Mouse (Mus musculus) brain, adult 2 months (tissue): ENCODE data around the gene Ripor3.
A peak's percentile ranks its signal among the peaks of the same experiment; 100 is the strongest.

Experiments
- DNase-seq: peaks from one replicate; pipeline ENCODE4 v3.0.0; 2011; ENCODE audit warnings: low read depth, low spot score

Ripor3 gene

DNA sequence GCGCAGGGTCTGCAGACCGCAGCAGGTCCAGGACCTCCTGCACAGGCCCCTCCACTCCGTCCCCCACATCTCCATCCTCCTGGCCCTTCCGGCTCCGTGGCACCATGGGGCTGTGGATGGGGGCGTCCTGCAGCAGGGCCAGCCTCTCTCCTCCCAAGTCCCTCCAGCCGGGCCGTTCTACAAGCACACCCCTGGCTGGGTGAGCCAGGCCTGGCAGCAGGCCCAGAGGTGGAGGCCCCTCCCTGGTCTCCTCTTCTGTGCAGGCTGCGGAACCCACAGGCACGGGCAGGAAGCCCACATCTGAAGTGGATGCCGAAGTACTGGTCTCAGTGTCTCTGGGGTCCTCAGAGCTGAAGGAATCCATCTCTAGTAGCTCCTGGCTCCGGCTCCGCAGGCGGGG is 21.1 kb downstream of the Ripor3 start:
- DNase-seq = no peak

DNA sequence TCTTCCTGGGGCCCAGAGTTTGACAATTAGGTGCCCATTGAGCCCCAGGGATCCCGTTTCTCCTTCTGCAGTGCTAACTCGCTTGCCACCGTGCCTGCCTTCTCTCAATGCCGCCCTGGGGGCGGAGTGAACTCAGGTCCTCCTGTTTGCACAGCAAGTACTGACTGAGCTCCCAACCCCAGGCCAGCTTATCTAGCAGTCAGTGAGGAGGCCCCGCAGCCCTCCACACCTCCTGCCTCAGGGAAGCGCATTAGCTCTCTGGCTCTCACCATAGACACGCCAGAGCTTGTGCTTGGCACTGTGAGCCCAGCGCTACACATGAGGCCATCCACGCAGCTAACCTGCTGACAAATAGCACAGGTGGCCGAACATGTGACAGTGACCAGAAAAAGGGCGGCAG is 22.8 kb downstream of the Ripor3 start:
- no peak for DNase-seq

- peak; percentile 40 for DNase-seq
Observed at GRCm38 (mm10) chr2:167986762-167987161, 23.7 kb downstream of the Ripor3 start.

- peak; percentile 37 for DNase-seq
Observed at GRCm38 (mm10) chr2:167984946-167985345, 25.5 kb downstream of the Ripor3 start.

DNA sequence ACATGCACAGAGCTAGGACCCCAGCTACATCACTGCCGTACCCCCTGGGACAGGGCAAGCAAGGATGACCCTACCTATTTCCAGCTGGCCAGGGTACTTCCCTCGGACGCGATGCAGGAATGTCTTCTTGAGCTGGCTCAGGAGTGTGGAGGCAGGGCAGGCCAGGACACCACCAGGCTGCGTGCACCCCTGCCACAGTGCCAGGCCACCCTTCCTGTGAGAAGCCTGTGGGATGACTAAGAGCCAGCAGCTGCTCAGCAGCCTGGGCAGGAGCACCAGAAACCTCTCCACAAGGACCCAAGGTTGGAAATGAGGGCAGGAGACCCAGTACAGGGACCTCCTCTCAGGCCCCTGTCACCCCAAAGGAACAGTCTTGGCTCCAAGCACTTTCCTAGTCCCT is 26.0 kb downstream of the Ripor3 start:
- no peak for DNase-seq

- no peak for DNase-seq
Observed at GRCm38 (mm10) chr2:167982646-167983045, 27.8 kb downstream of the Ripor3 start.

GRCm38 (mm10) chr2:167980391-167980790 is 30.0 kb downstream of the Ripor3 start:
- DNase-seq = no peak

DNA sequence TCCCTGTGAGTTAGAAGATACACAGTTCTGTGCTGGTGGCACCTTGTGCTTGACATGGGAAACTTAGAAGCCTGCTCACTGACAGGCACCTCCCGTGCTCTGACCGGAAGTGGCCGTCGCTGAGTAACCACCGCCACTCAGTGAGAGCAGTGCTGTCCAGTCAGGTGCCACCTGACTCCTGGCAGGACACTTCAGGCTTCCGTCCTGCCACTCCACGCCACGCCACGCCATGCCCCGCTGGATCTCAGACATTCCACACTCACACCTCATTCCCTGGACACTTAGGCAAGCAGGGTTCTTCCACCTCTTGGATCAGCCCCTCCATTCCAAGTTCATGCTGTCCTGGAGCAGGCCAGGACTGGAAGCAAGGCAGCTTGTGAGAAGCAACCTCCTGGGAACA is 32.1 kb downstream of the Ripor3 start:
- no peak for DNase-seq

- no peak for DNase-seq
Observed at GRCm38 (mm10) chr2:167975746-167976145, 34.7 kb downstream of the Ripor3 start.

- DNase-seq = no peak
Observed at GRCm38 (mm10) chr2:167972809-167973208, 37.6 kb downstream of the Ripor3 start.

DNA sequence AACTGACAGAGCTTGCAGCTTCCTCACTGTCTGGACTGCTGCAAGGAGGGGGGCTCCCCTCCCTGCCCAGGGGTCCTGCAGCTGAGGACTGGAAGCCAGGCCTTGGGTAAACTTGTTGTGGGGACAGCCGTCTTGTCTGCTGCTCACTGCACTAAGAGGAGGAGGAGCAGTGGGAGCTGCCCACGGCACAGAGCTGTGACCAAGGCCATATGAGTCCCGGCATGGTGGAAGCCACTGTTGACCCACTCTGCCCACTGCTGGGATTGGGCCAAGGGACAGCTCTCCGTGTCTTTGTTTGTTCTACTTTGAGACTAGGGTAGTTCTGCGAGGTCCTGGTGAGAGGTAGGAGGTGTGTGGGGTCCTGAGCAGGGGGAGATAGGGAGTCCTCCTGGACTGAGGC is 38.3 kb downstream of the Ripor3 start:
- no peak for DNase-seq

DNA sequence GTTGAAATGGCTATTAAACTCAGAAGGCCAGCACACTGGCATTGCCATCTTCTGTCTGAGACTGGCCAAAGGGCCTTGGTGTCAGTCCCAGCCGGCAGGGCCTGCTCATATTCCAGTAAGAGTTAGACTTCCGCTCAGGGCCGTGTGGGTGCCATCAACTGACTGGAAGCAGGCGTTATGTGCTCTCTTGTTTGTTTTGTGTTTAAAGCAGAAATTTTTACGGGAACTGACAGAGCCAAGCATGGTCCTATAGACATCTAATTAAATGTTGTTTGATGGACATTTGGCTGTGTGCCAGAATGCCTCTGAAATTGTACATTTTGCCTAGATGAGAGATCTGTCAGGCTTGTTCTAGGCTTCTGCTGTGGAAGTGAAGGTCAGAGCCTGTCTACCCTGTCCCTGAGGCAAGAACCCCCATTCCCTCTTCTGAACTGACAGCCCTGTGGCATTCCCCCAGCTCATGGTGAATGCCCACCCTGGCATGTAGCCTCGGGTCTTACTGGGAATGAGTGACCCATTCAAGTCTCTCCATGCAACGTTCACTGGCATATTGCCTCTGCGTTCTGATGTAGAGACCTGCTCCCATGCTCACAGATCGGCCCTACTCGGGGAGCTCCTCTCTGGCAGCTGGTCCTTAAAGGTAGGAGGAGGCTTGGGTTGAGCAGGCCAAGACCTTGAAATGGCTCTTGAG is 40.4 kb downstream of the Ripor3 start:
- DNase-seq = no peak

- no peak for DNase-seq
Observed at GRCm38 (mm10) chr2:167968504-167968903, 41.9 kb downstream of the Ripor3 start.

GRCm38 (mm10) chr2:167965911-167966310 is 44.5 kb downstream of the Ripor3 start:
- DNase-seq = peak; percentile 60

GRCm38 (mm10) chr2:167964320-167964719 is 46.1 kb downstream of the Ripor3 start:
- DNase-seq = no peak

DNA sequence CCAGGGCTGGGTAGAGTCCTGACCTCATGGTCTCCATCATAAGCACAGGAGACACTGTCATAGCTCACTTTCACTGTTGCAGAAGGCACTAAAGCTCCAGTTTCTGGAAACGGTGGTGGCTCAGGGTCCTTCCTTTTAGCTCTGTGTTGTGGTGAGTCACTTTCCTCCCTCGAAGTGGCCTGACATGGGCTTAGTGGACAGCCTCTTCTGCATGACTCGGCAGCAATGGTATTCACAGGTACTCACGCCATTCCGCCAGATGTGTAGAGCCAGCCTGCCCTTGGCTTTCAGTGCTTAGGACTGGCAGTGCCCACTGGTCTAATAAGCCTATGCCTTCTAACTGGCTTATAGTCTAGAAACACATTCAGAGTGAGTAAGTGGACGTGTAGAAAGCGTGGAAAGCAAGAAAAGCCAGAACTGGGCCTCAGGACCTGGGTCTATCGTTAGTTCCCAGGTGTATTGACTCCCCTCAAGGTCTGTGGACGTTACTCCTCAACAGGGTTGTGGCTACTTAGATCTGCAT is 46.6 kb downstream of the Ripor3 start:
- no peak for DNase-seq

DNA sequence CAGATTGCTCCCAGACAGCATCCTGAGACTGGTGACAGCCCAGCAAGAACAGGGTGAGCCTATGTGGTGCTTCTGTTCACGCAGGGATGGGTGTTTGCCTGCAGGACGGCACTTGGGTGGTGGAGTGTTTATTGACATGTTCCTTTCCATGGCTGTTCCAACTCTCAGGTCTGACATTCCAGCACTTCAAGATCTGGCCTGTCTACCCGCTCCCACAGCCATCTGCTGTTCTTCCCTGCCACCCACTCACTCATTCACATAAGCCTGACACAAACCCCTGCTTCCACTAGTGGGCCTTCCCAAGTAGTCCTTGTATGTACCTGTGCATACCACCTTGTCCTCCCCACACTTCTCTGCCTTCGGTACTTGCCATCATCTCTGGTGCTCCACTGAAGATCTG is 47.2 kb downstream of the Ripor3 start:
- DNase-seq = peak; percentile 79

- no peak for DNase-seq
Observed at GRCm38 (mm10) chr2:167962347-167962746, 48.1 kb downstream of the Ripor3 start.

DNA sequence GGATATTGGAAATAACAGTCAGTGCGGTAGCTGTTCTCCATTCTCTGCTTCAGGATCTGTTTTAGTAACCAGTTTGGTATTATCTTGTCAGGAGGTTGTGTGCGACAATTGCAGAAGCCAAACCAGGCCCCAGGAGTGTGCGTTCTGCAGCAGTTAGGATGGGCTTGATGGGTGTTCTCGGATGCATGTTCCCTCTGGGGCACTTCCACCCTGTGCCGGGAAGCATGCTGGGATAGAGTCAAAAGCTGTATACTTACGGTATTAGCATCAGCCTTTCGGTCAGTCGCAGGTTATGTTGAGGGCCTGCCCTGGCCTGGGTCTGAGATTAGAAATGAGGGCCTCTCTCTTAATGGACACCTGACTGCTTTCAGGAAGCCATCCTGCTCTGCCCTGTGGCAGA is 49.8 kb downstream of the Ripor3 start:
- DNase-seq = no peak

DNA sequence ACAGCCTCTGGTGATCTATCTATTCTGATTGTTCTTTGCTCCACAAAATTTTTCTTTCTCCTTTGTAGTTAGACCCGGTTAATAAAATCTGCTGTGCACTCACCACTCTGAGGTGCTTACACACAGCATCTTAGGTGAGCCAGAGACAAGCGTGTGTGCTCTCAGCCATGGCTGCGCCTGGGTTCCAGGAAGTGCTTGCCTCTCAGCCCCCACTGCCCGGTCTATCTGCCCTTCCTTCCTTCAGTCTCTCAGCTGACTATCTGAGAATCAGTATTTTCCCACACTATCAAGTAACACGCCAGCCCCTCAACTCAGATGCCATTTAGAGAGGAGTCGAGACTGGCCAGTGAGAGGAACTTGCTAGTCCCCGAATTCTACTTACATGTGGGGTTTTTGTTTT is 50.4 kb downstream of the Ripor3 start:
- no peak for DNase-seq

DNA sequence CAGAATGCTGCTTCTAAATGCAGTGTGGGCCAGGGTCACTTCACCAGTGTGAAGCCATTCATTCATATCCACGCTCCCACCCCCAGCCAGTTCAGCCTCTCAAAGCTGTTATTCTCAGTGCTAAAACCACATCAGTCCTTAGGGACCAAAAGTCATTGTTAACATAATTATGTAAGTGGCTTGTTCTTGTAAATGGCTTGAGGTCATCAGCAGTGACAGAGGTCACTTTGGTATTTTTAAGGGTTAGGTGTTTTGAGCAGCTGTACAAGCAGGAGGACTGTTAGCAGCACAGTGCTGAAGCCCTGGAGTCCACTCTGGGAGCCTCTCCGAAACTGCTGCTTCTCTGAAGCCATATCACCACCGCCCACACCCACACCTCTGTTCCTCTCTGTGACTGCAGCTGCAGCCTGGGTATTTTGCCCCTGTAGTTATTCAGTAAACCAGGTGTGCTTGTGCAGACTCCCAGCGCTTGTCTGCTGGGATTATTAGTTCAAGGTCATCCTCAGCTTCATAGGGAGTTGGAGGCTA is 51.0 kb downstream of the Ripor3 start:
- no peak for DNase-seq

GRCm38 (mm10) chr2:167958843-167959242 is 51.6 kb downstream of the Ripor3 start:
- DNase-seq = peak; percentile 82

DNA sequence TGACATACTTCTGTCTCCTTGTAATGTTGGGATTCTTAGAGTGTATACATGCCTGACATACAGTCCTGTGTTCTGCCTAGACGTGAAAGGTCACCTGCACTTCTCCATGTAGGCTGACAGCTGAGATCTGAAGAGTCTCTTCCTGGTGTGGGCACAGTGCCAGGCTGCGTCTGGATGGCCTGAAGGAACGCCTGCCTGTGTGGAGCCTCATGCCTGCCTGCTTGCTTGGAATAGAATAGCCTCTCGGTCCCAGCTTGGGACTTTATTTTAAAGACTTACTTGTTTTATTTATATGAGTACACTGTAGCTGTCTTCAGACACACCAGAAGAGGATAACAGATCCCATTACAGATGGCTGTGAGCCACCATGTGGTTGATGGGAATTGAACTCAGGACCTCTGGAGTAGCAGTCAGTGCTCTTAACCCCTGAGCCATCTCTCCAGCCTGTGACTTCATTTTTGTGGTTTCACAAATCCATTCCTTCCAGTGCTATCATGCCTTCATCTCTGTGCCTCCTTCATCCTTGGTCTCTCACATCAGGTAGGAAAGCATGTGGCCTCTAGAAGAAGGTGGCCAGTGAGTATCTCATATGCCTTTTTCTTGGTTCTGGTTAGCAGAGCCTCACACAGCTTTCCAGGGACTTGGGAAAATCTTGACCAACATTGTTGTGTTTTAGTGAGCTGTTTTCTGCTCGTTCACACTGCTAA is 52.2 kb downstream of the Ripor3 start:
- DNase-seq = peak; percentile 71
